Mouse (Mus musculus): Measurements from ENCODE around the gene Fank1. TPM values are rescaled to one million over a fixed set of nuclear protein-coding genes. Genes with fewer than 3 reads are reported as not detected.

Gene Fank1
- polyA plus RNA-seq, 2 experiments: 0.04 TPM; not detected in 1

DNA sequence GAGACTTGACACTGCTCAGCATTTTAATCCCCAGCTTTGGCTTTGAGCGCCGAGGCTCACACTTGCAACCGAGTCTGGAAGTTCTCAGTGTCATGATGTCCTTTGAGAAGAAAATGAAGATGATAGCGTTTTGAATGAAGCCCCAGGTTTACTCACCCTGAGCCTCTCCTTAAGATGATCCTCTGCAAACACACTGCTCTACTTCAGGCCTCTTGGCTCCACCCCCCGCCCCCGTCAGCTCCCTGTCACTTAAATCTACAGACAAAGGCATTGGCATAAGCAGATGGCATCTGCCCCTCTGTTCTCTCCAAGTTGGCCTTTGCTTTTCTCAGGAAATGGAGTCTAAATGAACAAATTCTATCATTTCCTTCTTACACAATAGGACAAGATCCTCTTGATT lies 147.3 kb downstream of the Fank1 start:
- H3K36me3 ChIP-seq (replicated peaks; ENCODE audit: control insufficient read depth, insufficient read depth, low read depth): no peaks in the 10 kb centered on the region
- no peaks in the 10 kb centered on the region for H3K4me1 ChIP-seq (replicated peaks; ENCODE audit: control insufficient read depth in 2 of 2, insufficient read depth in 2 of 2, low read length in 1 of 2)
- H3K4me2 ChIP-seq (ENCODE audit: low read depth): no peak overlapping the region
- 46% methylated on average over 6 of the region's 6 CpGs for WGBS (ENCODE audit: insufficient replicate concordance)
- no peak overlapping the region for H3K4me3 ChIP-seq (ENCODE audit: insufficient read depth in 1 of 2, low read depth in 2 of 2, low read length in 2 of 2)
- DNase-seq (ENCODE audit: low read depth in 3 of 3, low spot score in 3 of 3): no peak
- H3K9ac ChIP-seq (replicated peaks): no peak overlapping the region
- H3K27ac ChIP-seq: no peak overlapping the region
- H3K9me3 ChIP-seq (ENCODE audit: control insufficient read depth, low read length): no peaks in the 10 kb centered on the region
- TF ChIP-seq CTCF (IDR thresholded peaks at IDR 0.05; ENCODE audit: low read depth) (no peak), EP300 (IDR thresholded peaks at IDR 0.05; ENCODE audit: low read depth) (no peak)
- H3K27me3 ChIP-seq (ENCODE audit: control insufficient read depth, insufficient read depth, low read length): no peaks in the 10 kb centered on the region
- ATAC-seq (ENCODE audit: insufficient read depth): peak; percentile 46; the same call in 1 of the 2 replicates

DNA sequence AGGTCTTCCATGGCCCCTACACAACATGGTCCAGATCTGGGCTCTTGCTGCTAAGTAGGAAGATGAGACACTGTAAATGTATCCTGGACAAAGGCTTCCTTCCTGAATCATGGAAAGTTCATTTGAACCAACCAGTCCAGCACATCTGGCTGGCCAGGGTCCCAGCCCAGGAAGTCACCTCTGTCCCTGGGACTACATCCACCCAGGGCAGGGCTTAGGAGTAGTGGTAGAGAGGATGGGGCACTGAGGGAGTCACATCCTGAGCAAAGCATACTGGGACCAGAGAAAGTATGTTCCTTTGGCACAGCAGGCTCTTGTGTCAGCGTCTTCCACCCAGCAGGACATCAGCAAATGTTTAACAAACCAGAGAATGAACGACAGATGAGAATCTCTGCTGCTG lies 149.1 kb downstream of the Fank1 start:
- Histone ChIP-seq H3K4me1 (replicated peaks; ENCODE audit: control insufficient read depth in 2 of 2, insufficient read depth in 2 of 2, low read length in 1 of 2) (no peaks in the 10 kb centered on the region), H3K27me3 (ENCODE audit: control insufficient read depth, insufficient read depth, low read length) (no peaks in the 10 kb centered on the region), H3K27ac (no peak overlapping the region), H3K36me3 (replicated peaks; ENCODE audit: control insufficient read depth, insufficient read depth, low read depth) (no peaks in the 10 kb centered on the region), H3K9ac (replicated peaks) (no peak overlapping the region), H3K9me3 (ENCODE audit: control insufficient read depth, low read length) (no peaks in the 10 kb centered on the region), H3K4me3 (ENCODE audit: insufficient read depth in 1 of 2, low read depth in 2 of 2, low read length in 2 of 2) (no peak overlapping the region), H3K4me2 (ENCODE audit: low read depth) (no peak overlapping the region)
- DNase-seq (ENCODE audit: low read depth in 3 of 3, low spot score in 3 of 3) (no peak), ATAC-seq (ENCODE audit: insufficient read depth) (no peak)
- TF ChIP-seq CTCF (IDR thresholded peaks at IDR 0.05; ENCODE audit: low read depth) (no peak), EP300 (IDR thresholded peaks at IDR 0.05; ENCODE audit: low read depth) (no peak)
- 52% methylated on average over 2 of the region's 2 CpGs for WGBS (ENCODE audit: insufficient replicate concordance)

DNA sequence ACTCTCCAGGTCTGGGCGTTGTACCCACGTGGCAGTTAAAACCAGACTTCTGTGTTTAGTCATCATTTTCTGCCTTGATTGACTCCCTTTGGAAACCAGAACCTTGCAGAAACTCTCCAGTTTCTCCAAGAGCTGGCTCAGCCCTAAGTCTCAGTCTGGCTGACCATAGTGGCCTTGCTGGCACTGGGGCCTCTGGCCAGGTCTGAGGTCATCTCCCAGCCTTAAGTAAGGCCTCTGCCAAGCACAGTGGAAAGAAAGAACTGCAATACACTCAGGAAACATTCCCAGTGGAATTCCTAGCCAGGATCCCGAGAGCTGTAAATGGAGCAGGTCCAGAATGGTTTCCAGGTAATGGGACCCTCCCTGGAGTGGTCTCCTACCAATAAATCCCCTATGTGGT lies 152.3 kb downstream of the Fank1 start:
- Histone ChIP-seq H3K36me3 (replicated peaks; ENCODE audit: control insufficient read depth, insufficient read depth, low read depth) (no peaks in the 10 kb centered on the region), H3K4me1 (replicated peaks; ENCODE audit: control insufficient read depth in 2 of 2, insufficient read depth in 2 of 2, low read length in 1 of 2) (no peaks in the 10 kb centered on the region), H3K27ac (no peak overlapping the region), H3K4me3 (ENCODE audit: insufficient read depth in 1 of 2, low read depth in 2 of 2, low read length in 2 of 2) (no peak overlapping the region), H3K9me3 (ENCODE audit: control insufficient read depth, low read length) (no peaks in the 10 kb centered on the region), H3K4me2 (ENCODE audit: low read depth) (no peak overlapping the region), H3K9ac (replicated peaks) (no peak overlapping the region), H3K27me3 (ENCODE audit: control insufficient read depth, insufficient read depth, low read length) (no peaks in the 10 kb centered on the region)
- no peak for TF ChIP-seq EP300 (IDR thresholded peaks at IDR 0.05; ENCODE audit: low read depth)
- no peak for TF ChIP-seq CTCF (IDR thresholded peaks at IDR 0.05; ENCODE audit: low read depth)
- WGBS (ENCODE audit: insufficient replicate concordance): 54% methylated on average over 3 of the region's 3 CpGs
- DNase-seq (ENCODE audit: low read depth in 3 of 3, low spot score in 3 of 3): no peak
- ATAC-seq (ENCODE audit: insufficient read depth): no peak

Other genes starting within 250 kb of the Fank1 start
- not detected in 2 replicates for gene Tex36, start 174.7 kb upstream of the Fank1 start, polyA plus RNA-seq (2012; rRNA removed)
- gene Tex36, start 174.7 kb upstream of the Fank1 start, polyA plus RNA-seq (2014; fragmentation: Nextera tagmentation; extraction: Ambion mirVana): not detected in 2 replicates
- 6.2 and 9.8 TPM in 2 replicates for gene Edrf1, start 139.3 kb upstream of the Fank1 start, polyA plus RNA-seq (2012; rRNA removed)
- gene Edrf1, start 139.3 kb upstream of the Fank1 start, polyA plus RNA-seq (2014; fragmentation: Nextera tagmentation; extraction: Ambion mirVana): 8.7 and 12.9 TPM in 2 replicates
- 0.04 and 0.08 TPM in 2 replicates for gene Mmp21, start 96.8 kb upstream of the Fank1 start, polyA plus RNA-seq (2012; rRNA removed)
- not detected in 2 replicates for gene Mmp21, start 96.8 kb upstream of the Fank1 start, polyA plus RNA-seq (2014; fragmentation: Nextera tagmentation; extraction: Ambion mirVana)
- gene Bccip, start 67.5 kb upstream of the Fank1 start, polyA plus RNA-seq (2012; rRNA removed): 35.0 and 55.4 TPM in 2 replicates
- gene Bccip, start 67.5 kb upstream of the Fank1 start, polyA plus RNA-seq (2014; fragmentation: Nextera tagmentation; extraction: Ambion mirVana): 78.5 and 87.7 TPM in 2 replicates
- 162 and 175 TPM in 2 replicates for gene Uros, start 66.8 kb upstream of the Fank1 start, polyA plus RNA-seq (2012; rRNA removed)
- 184 and 195 TPM in 2 replicates for gene Uros, start 66.8 kb upstream of the Fank1 start, polyA plus RNA-seq (2014; fragmentation: Nextera tagmentation; extraction: Ambion mirVana)
- gene Dhx32, start 5.9 kb downstream of the Fank1 start, polyA plus RNA-seq (2012; rRNA removed): 5.6 and 6.8 TPM in 2 replicates
- gene Dhx32, start 5.9 kb downstream of the Fank1 start, polyA plus RNA-seq (2014; fragmentation: Nextera tagmentation; extraction: Ambion mirVana): 10.6 and 12.0 TPM in 2 replicates